Mouse (Mus musculus): ENCODE results near the gene Ankle2. TPM values are rescaled to one million over a fixed set of nuclear protein-coding genes. Genes with fewer than 3 reads are reported as not detected.

Gene Ankle2
- 14.4 and 17.6 TPM in 2 replicates for polyA plus RNA-seq (2015; fragmentation: Nextera tagmentation; extraction: Ambion mirVana)

DNA sequence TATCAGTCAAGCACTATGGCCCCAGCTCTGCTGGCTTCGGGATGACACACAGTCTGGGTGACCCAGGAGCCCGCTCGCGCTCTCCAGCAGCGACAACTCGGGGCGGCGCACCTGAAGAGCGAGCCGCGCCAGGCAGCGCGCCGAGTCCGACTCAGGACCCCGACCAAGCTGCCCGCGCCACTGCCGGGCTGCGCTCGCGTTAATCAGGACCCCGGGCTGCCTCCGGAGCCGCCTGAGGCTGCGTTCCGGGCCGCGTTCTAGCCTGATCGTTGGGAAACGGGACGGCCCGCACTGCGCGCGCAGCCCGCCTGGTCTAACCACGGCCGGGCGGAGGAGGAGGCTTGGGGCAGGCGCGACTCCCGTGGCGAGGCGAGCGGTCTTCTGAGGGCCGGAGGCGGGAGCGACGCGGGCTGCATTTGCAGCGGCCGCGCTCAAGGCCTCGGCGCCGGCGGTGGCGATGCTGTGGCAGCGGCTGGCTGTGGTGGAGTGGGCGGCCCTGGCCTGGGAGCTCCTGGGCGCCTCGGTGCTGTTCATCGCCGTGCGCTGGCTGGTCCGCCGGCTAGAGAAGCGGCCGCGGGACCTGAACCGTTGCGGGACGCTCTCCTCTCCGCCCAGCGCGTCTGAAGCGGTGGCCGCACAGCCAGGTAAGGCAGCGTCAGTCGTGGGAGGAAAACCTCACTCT lies at the start of gene Ankle2:
Gene Ankle2 (plus strand): TSS at position 225 of the 682 bp plus-strand sequence.
- under 1% methylated on average over 77 of the region's 81 CpGs for WGBS
- H3K27ac ChIP-seq (ENCODE audit: low read length) = peak within 1 kb of the TSS; percentile 96
- H3K4me3 ChIP-seq (ENCODE audit: low read length) = peak within 1 kb of the TSS; percentile 98
- no peaks in the 10 kb centered on the region for H3K27me3 ChIP-seq (ENCODE audit: control insufficient read depth, insufficient read depth, low read length)
- H3K9me3 ChIP-seq (replicated peaks; ENCODE audit: control insufficient read depth, low read length) = no peaks in the 10 kb centered on the region
- peaks cover 20% of the 10 kb centered on the region for H3K36me3 ChIP-seq (ENCODE audit: control insufficient read depth, insufficient read depth)
- peaks cover 11% of the 10 kb centered on the region for H3K4me1 ChIP-seq (ENCODE audit: control insufficient read depth, insufficient read depth, low read length)
- H3K4me2 ChIP-seq (ENCODE audit: low read depth, low read length) = peak within 1 kb of the TSS; percentile 88
- peak within 1 kb of the TSS; percentile 98 for H3K9ac ChIP-seq (ENCODE audit: low read length)
- ATAC-seq (replicated peaks; ENCODE audit: extremely low read depth, insufficient read depth, low FRiP score) = peak; percentile 93

- Histone ChIP-seq H3K9me3 (replicated peaks; ENCODE audit: control insufficient read depth, low read length) (no peaks in the 10 kb centered on the region), H3K27me3 (ENCODE audit: control insufficient read depth, insufficient read depth, low read length) (no peaks in the 10 kb centered on the region), H3K4me3 (ENCODE audit: low read length) (no peak overlapping the region), H3K4me2 (ENCODE audit: low read depth, low read length) (no peak overlapping the region), H3K4me1 (ENCODE audit: control insufficient read depth, insufficient read depth, low read length) (peaks cover 21% of the 10 kb centered on the region), H3K36me3 (ENCODE audit: control insufficient read depth, insufficient read depth) (peaks cover 34% of the 10 kb centered on the region), H3K27ac (ENCODE audit: low read length) (no peak overlapping the region), H3K9ac (ENCODE audit: low read length) (no peak overlapping the region)
- WGBS = 53% methylated on average over 5 of the region's 5 CpGs
- ATAC-seq (replicated peaks; ENCODE audit: extremely low read depth, insufficient read depth, low FRiP score) = no peak
Measured at GRCm38 (mm10) chr5:110181716-110182115, 49.1 kb upstream of the Ankle2 start.

GRCm38 (mm10) chr5:110203164-110203895 lies 27.5 kb upstream of the Ankle2 start:
- H3K36me3 ChIP-seq (ENCODE audit: control insufficient read depth, insufficient read depth) = peaks cover 68% of the 10 kb centered on the region
- H3K9me3 ChIP-seq (replicated peaks; ENCODE audit: control insufficient read depth, low read length) = no peaks in the 10 kb centered on the region
- no peak for ATAC-seq (replicated peaks; ENCODE audit: extremely low read depth, insufficient read depth, low FRiP score)
- H3K27me3 ChIP-seq (ENCODE audit: control insufficient read depth, insufficient read depth, low read length) = no peaks in the 10 kb centered on the region
- no peak overlapping the region for H3K27ac ChIP-seq (ENCODE audit: low read length)
- no peaks in the 10 kb centered on the region for H3K4me1 ChIP-seq (ENCODE audit: control insufficient read depth, insufficient read depth, low read length)
- 83% methylated on average over 10 of the region's 10 CpGs for WGBS
- H3K4me2 ChIP-seq (ENCODE audit: low read depth, low read length) = no peak overlapping the region
- H3K9ac ChIP-seq (ENCODE audit: low read length) = no peak overlapping the region
- no peak overlapping the region for H3K4me3 ChIP-seq (ENCODE audit: low read length)

DNA sequence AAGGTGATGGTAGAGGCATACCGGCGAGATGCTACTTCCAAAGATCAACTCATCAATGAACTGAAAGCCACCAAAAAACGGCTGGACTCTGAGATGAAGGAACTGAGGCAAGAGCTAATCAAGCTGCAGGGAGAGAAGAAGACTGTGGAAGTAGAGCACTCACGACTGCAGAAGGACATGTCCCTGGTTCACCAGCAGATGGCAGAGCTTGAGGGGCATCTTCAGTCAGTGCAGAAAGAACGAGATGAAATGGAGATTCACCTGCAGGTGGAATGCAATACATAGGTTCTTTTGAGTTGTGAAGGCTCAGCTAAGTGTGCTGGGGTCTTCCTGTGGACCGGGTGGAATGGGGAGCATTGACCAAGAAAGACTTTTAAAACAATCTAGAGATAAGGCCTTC lies 26.0 kb upstream of the Ankle2 start:
- Histone ChIP-seq H3K9ac (ENCODE audit: low read length) (no peak overlapping the region), H3K27me3 (ENCODE audit: control insufficient read depth, insufficient read depth, low read length) (no peaks in the 10 kb centered on the region), H3K27ac (ENCODE audit: low read length) (no peak overlapping the region), H3K4me3 (ENCODE audit: low read length) (no peak overlapping the region), H3K36me3 (ENCODE audit: control insufficient read depth, insufficient read depth) (peaks cover 79% of the 10 kb centered on the region), H3K4me2 (ENCODE audit: low read depth, low read length) (no peak overlapping the region), H3K9me3 (replicated peaks; ENCODE audit: control insufficient read depth, low read length) (no peaks in the 10 kb centered on the region), H3K4me1 (ENCODE audit: control insufficient read depth, insufficient read depth, low read length) (no peaks in the 10 kb centered on the region)
- 80% methylated on average over 6 of the region's 6 CpGs for WGBS
- ATAC-seq (replicated peaks; ENCODE audit: extremely low read depth, insufficient read depth, low FRiP score) = no peak

GRCm38 (mm10) chr5:110211312-110211711 lies 19.5 kb upstream of the Ankle2 start:
- H3K36me3 ChIP-seq (ENCODE audit: control insufficient read depth, insufficient read depth) = peaks cover 71% of the 10 kb centered on the region
- H3K4me3 ChIP-seq (ENCODE audit: low read length) = no peak overlapping the region
- H3K27ac ChIP-seq (ENCODE audit: low read length) = no peak overlapping the region
- no peaks in the 10 kb centered on the region for H3K4me1 ChIP-seq (ENCODE audit: control insufficient read depth, insufficient read depth, low read length)
- H3K9me3 ChIP-seq (replicated peaks; ENCODE audit: control insufficient read depth, low read length) = no peaks in the 10 kb centered on the region
- H3K9ac ChIP-seq (ENCODE audit: low read length) = no peak overlapping the region
- WGBS = 94% methylated on average over 2 of the region's 2 CpGs
- no peaks in the 10 kb centered on the region for H3K27me3 ChIP-seq (ENCODE audit: control insufficient read depth, insufficient read depth, low read length)
- no peak for ATAC-seq (replicated peaks; ENCODE audit: extremely low read depth, insufficient read depth, low FRiP score)
- no peak overlapping the region for H3K4me2 ChIP-seq (ENCODE audit: low read depth, low read length)

DNA sequence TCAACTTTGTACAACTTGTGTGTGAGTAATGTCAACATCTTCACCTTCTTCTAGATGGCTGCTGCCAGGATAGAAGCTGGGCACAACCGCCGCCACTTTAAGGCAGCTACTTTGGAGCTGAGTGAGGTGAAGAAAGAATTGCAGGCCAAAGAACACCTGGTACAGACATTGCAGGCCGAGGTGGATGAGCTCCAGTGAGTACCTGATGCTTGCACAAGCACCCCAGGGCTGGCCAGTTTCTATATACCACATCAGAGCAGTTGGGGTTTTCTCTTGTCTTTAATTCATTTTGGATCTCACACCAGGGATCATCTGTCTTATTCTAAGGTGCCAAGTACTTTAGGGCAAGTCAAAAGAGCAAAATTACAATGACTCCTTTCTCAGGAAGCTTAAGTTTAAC lies 14.0 kb upstream of the Ankle2 start:
- no peak overlapping the region for H3K9ac ChIP-seq (ENCODE audit: low read length)
- ATAC-seq (replicated peaks; ENCODE audit: extremely low read depth, insufficient read depth, low FRiP score) = no peak
- no peak overlapping the region for H3K27ac ChIP-seq (ENCODE audit: low read length)
- H3K36me3 ChIP-seq (ENCODE audit: control insufficient read depth, insufficient read depth) = peaks cover 69% of the 10 kb centered on the region
- H3K4me1 ChIP-seq (ENCODE audit: control insufficient read depth, insufficient read depth, low read length) = no peaks in the 10 kb centered on the region
- H3K9me3 ChIP-seq (replicated peaks; ENCODE audit: control insufficient read depth, low read length) = no peaks in the 10 kb centered on the region
- H3K27me3 ChIP-seq (ENCODE audit: control insufficient read depth, insufficient read depth, low read length) = no peaks in the 10 kb centered on the region
- H3K4me3 ChIP-seq (ENCODE audit: low read length) = no peak overlapping the region
- 76% methylated on average over 3 of the region's 3 CpGs for WGBS
- H3K4me2 ChIP-seq (ENCODE audit: low read depth, low read length) = no peak overlapping the region

DNA sequence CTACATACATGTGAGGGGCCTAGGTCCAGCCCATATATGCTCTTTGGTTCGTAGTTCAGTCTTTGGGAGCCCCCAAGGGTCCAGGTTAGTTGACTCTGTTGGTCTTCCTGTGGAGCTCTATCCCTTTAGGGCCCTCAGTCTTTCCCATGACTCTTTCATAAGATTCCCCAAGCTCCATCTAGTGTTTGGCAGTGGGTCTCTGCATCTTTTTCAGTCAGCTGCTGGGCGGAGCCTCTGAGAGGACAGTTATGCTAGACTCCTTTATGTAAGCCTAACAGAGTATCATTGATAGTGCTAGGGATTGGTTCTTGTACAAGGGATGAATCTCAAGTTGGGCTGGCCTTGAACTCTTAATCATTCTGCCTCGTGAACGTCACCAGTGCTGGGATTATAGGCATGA lies 10.5 kb upstream of the Ankle2 start:
- H3K9ac ChIP-seq (ENCODE audit: low read length) = no peak overlapping the region
- ATAC-seq (replicated peaks; ENCODE audit: extremely low read depth, insufficient read depth, low FRiP score) = no peak
- H3K4me1 ChIP-seq (ENCODE audit: control insufficient read depth, insufficient read depth, low read length) = no peaks in the 10 kb centered on the region
- no peak overlapping the region for H3K27ac ChIP-seq (ENCODE audit: low read length)
- no peaks in the 10 kb centered on the region for H3K27me3 ChIP-seq (ENCODE audit: control insufficient read depth, insufficient read depth, low read length)
- 93% methylated on average over 4 of the region's 4 CpGs for WGBS
- peaks cover 67% of the 10 kb centered on the region for H3K36me3 ChIP-seq (ENCODE audit: control insufficient read depth, insufficient read depth)
- H3K4me3 ChIP-seq (ENCODE audit: low read length) = no peak overlapping the region
- no peaks in the 10 kb centered on the region for H3K9me3 ChIP-seq (replicated peaks; ENCODE audit: control insufficient read depth, low read length)
- no peak overlapping the region for H3K4me2 ChIP-seq (ENCODE audit: low read depth, low read length)

DNA sequence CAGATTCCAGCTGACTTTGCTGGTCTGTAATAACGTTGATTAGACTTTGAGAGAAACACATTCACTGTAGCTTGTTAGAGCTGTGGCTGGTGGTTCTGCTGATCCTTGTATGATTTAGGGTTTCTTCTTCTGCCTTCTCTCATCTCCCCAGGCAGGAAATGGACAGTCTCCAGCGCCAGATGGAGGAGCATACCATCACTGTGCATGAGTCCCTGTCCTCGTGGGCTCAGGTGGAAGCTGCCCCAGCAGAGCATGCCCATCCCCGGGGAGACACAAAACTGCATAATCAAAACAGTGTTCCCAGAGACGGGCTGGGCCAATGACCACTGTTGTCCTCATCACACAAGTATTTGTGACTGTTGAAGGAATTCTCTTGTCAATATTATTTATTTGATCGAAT lies 8.0 kb upstream of the Ankle2 start:
- Histone ChIP-seq H3K27me3 (ENCODE audit: control insufficient read depth, insufficient read depth, low read length) (no peaks in the 10 kb centered on the region), H3K4me3 (ENCODE audit: low read length) (no peak overlapping the region), H3K27ac (ENCODE audit: low read length) (no peak overlapping the region), H3K4me1 (ENCODE audit: control insufficient read depth, insufficient read depth, low read length) (no peaks in the 10 kb centered on the region), H3K36me3 (ENCODE audit: control insufficient read depth, insufficient read depth) (peaks cover 65% of the 10 kb centered on the region), H3K4me2 (ENCODE audit: low read depth, low read length) (no peak overlapping the region), H3K9me3 (replicated peaks; ENCODE audit: control insufficient read depth, low read length) (no peaks in the 10 kb centered on the region), H3K9ac (ENCODE audit: low read length) (no peak overlapping the region)
- 88% methylated on average over 6 of the region's 6 CpGs for WGBS
- ATAC-seq (replicated peaks; ENCODE audit: extremely low read depth, insufficient read depth, low FRiP score) = no peak

DNA sequence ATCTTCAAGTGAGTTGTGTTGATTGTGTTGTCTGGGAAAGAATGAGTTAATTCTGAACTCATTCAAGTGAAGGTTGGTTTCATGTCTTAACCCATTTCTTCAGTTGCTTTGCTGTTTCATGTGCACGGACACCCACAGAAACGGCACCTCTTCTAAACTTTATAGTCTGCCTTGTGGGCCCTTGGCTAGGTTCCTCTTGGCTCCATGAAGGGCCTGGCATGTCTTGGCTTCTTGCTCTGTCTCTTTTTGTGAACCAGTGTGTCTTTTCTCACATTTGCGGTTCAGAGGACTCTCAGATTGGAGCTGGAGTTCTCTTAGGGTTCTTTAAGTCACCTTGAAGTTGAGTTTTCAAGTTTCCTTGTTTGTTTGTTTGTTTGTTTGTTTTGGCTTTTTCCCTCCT lies 5.7 kb upstream of the Ankle2 start:
- no peak for ATAC-seq (replicated peaks; ENCODE audit: extremely low read depth, insufficient read depth, low FRiP score)
- no peaks in the 10 kb centered on the region for H3K9me3 ChIP-seq (replicated peaks; ENCODE audit: control insufficient read depth, low read length)
- H3K4me2 ChIP-seq (ENCODE audit: low read depth, low read length) = no peak overlapping the region
- H3K4me1 ChIP-seq (ENCODE audit: control insufficient read depth, insufficient read depth, low read length) = peaks cover under 1% of the 10 kb centered on the region
- no peak overlapping the region for H3K4me3 ChIP-seq (ENCODE audit: low read length)
- no peak overlapping the region for H3K27ac ChIP-seq (ENCODE audit: low read length)
- no peak overlapping the region for H3K9ac ChIP-seq (ENCODE audit: low read length)
- H3K27me3 ChIP-seq (ENCODE audit: control insufficient read depth, insufficient read depth, low read length) = no peaks in the 10 kb centered on the region
- WGBS = 82% methylated on average over 3 of the region's 3 CpGs
- peaks cover 48% of the 10 kb centered on the region for H3K36me3 ChIP-seq (ENCODE audit: control insufficient read depth, insufficient read depth)

Measured in heart, embryonic 16.5 days (tissue).